Mouse (Mus musculus) limb, embryonic 13.5 days (tissue): ENCODE data around the gene Ipo5. TPM values are rescaled to one million over a fixed set of nuclear protein-coding genes. Genes with fewer than 3 reads are reported as not detected.

Experiments
- ATAC-seq: fragments of 200-750 bp; cut with Nextera tagmentation; 2 replicates; pipeline ENCODE4 v1.8.0; 2017; ENCODE audit warnings: low read depth, moderate number of reproducible peaks, moderate TSS enrichment; ENCODE audit not compliant: low FRiP score
- H3K27ac ChIP-seq: fragments of 300-500 bp; sonication (generic); 2 replicates; pipeline ENCODE4 v1.5.1; 2015; ENCODE audit warnings: inconsistent platforms, mild to moderate bottlenecking, moderate library complexity
- H3K27me3 ChIP-seq: fragments of 300-500 bp; sonication (generic); 2 replicates; pipeline ENCODE4 v1.6.1; 2015; ENCODE audit warnings: mild to moderate bottlenecking, inconsistent platforms
- H3K36me3 ChIP-seq: fragments of 300-500 bp; sonication (generic); 2 replicates; pipeline ENCODE4 v1.6.1; 2015; ENCODE audit warnings: inconsistent platforms, mild to moderate bottlenecking, moderate library complexity
- H3K4me1 ChIP-seq: fragments of 300-500 bp; sonication (generic); 2 replicates; pipeline ENCODE4 v1.6.1; 2015; ENCODE audit warnings: inconsistent platforms
- H3K4me2 ChIP-seq: fragments of 300-500 bp; sonication (generic); replicated peaks from 2 replicates; pipeline ENCODE4 v1.6.1; 2015; ENCODE audit warnings: inconsistent platforms, mild to moderate bottlenecking, moderate library complexity
- H3K4me3 ChIP-seq: fragments of 300-500 bp; sonication (generic); 2 replicates; pipeline ENCODE4 v1.5.1; 2015; ENCODE audit warnings: moderate library complexity, mild to moderate bottlenecking, inconsistent platforms
- H3K9ac ChIP-seq: fragments of 300-500 bp; sonication (generic); 2 replicates; pipeline ENCODE4 v1.6.1; 2015; ENCODE audit warnings: mild to moderate bottlenecking, inconsistent platforms
- H3K9me3 ChIP-seq: fragments of 300-500 bp; sonication (generic); 2 replicates; pipeline ENCODE4 v1.6.1; 2016; ENCODE audit warnings: inconsistent platforms
- WGBS: fragments of 180-500 bp; shearing (Covaris S2); methylation state at CpG from one replicate; pipeline ENCODE4 v1.1.7; 2015; 5-methylcytosine and 5-hydroxymethylcytosine counted together
- polyA plus RNA-seq: library from polyadenylated mRNA; unstranded; fragments of >200 nt; fragmentation: Nextera tagmentation; extraction: Ambion mirVana; gene quantifications from 2 replicates; pipeline ENCODE4 v1.2.1, GENCODE M21; 2015

The Ipo5 gene
- polyA plus RNA-seq, 1 experiment from 2014 or later, result 90.0 TPM

GRCm38 (mm10) chr14:120925731-120926585, 14.9 kb downstream of the Ipo5 start:
- H3K9me3 ChIP-seq, result no peaks in the 10 kb centered on the region
- no peak overlapping the region for H3K4me2 ChIP-seq
- whole genome bisulfite sequencing, result 92% methylated on average over 14 of the region's 14 CpGs
- H3K36me3 ChIP-seq, result peaks cover 93% of the 10 kb centered on the region
- no peak overlapping the region for H3K4me3 ChIP-seq
- no peak for ATAC-seq
- no peaks in the 10 kb centered on the region for H3K27me3 ChIP-seq
- H3K27ac ChIP-seq, result no peak overlapping the region
- no peaks in the 10 kb centered on the region for H3K4me1 ChIP-seq
- no peak overlapping the region for H3K9ac ChIP-seq

- Histone ChIP-seq H3K27ac (no peak overlapping the region), H3K27me3 (no peaks in the 10 kb centered on the region), H3K4me1 (no peaks in the 10 kb centered on the region), H3K4me2 (no peak overlapping the region), H3K9me3 (no peaks in the 10 kb centered on the region), H3K4me3 (no peak overlapping the region), H3K9ac (no peak overlapping the region), H3K36me3 (peaks cover 85% of the 10 kb centered on the region)
- WGBS, result 92% methylated on average over 4 of the region's 4 CpGs
- ATAC-seq, result no peak
Observed at GRCm38 (mm10) chr14:120931236-120931635, 20.2 kb downstream of the Ipo5 start.

- H3K27me3 ChIP-seq, result no peaks in the 10 kb centered on the region
- WGBS, result 93% methylated on average over 8 of the region's 8 CpGs
- H3K27ac ChIP-seq, result no peak overlapping the region
- ATAC-seq, result no peak
- H3K9ac ChIP-seq, result no peak overlapping the region
- H3K9me3 ChIP-seq, result no peaks in the 10 kb centered on the region
- peaks cover 85% of the 10 kb centered on the region for H3K36me3 ChIP-seq
- no peak overlapping the region for H3K4me2 ChIP-seq
- no peaks in the 10 kb centered on the region for H3K4me1 ChIP-seq
- H3K4me3 ChIP-seq, result no peak overlapping the region
Observed at GRCm38 (mm10) chr14:120933624-120934023, 22.6 kb downstream of the Ipo5 start.

- Histone ChIP-seq H3K4me3 (no peak overlapping the region), H3K27me3 (no peaks in the 10 kb centered on the region), H3K27ac (no peak overlapping the region), H3K9ac (no peak overlapping the region), H3K4me1 (no peaks in the 10 kb centered on the region), H3K4me2 (no peak overlapping the region), H3K9me3 (no peaks in the 10 kb centered on the region), H3K36me3 (peaks cover 94% of the 10 kb centered on the region)
- 92% methylated on average over 1 of the region's 1 CpGs for WGBS
- ATAC-seq, result no peak
Observed at GRCm38 (mm10) chr14:120937102-120937501, 26.1 kb downstream of the Ipo5 start.

GRCm38 (mm10) chr14:120942803-120943202, 31.8 kb downstream of the Ipo5 start:
- no peak for ATAC-seq
- no peak overlapping the region for H3K4me2 ChIP-seq
- H3K9ac ChIP-seq, result no peak overlapping the region
- H3K36me3 ChIP-seq, result peaks cover 94% of the 10 kb centered on the region
- no peaks in the 10 kb centered on the region; the same call in 1 of the 2 replicates for H3K4me1 ChIP-seq
- H3K4me3 ChIP-seq, result no peak overlapping the region
- WGBS, result 82% methylated on average over 9 of the region's 9 CpGs
- H3K27me3 ChIP-seq, result no peaks in the 10 kb centered on the region
- no peak overlapping the region for H3K27ac ChIP-seq
- H3K9me3 ChIP-seq, result no peaks in the 10 kb centered on the region

DNA sequence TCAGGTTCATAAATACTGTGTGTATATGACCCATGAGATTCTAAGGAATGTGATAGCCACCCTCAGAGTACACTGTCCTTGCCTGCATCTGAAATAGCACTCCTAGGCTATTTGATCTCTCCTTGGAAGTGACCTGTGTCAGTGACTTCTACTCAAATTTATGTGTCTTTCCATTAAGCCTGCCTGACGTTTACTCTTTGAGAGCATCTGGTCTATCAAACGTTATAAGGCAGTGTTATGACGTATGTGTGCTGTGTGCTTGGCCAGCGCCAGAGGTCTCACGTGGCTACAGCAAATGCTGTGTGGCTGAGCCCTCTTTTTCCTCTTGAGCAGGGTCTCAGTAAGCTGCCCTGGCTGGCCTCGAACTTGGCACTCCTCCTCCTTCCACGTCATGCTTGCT, 34.1 kb downstream of the Ipo5 start:
- ATAC-seq, result no peak
- 59% methylated on average over 7 of the region's 7 CpGs for WGBS
- Histone ChIP-seq H3K9me3 (peaks cover 4% of the 10 kb centered on the region), H3K27ac (no peak overlapping the region), H3K36me3 (peaks cover 93% of the 10 kb centered on the region), H3K4me2 (no peak overlapping the region), H3K4me3 (no peak overlapping the region), H3K4me1 (no peaks in the 10 kb centered on the region; the same call in 1 of the 2 replicates), H3K9ac (no peak overlapping the region), H3K27me3 (no peaks in the 10 kb centered on the region)

- Histone ChIP-seq H3K27ac (peak overlapping the region; percentile 7; the same call in 1 of the 2 replicates), H3K9me3 (peaks cover 4% of the 10 kb centered on the region), H3K36me3 (peaks cover 76% of the 10 kb centered on the region), H3K4me2 (no peak overlapping the region), H3K4me3 (no peak overlapping the region), H3K27me3 (no peaks in the 10 kb centered on the region), H3K9ac (no peak overlapping the region), H3K4me1 (no peaks in the 10 kb centered on the region; the same call in 1 of the 2 replicates)
- WGBS, result 68% methylated on average over 8 of the region's 8 CpGs
- no peak for ATAC-seq
Observed at GRCm38 (mm10) chr14:120947104-120947503, 36.1 kb downstream of the Ipo5 start.

- WGBS, result 89% methylated on average over 5 of the region's 5 CpGs
- H3K9ac ChIP-seq, result no peak overlapping the region
- peaks cover 4% of the 10 kb centered on the region for H3K9me3 ChIP-seq
- H3K4me3 ChIP-seq, result no peak overlapping the region
- H3K4me1 ChIP-seq, result no peaks in the 10 kb centered on the region; the same call in 1 of the 2 replicates
- no peak overlapping the region for H3K4me2 ChIP-seq
- no peak for ATAC-seq
- H3K27ac ChIP-seq, result no peak overlapping the region
- peaks cover 58% of the 10 kb centered on the region for H3K36me3 ChIP-seq
- no peaks in the 10 kb centered on the region for H3K27me3 ChIP-seq
Observed at GRCm38 (mm10) chr14:120949002-120949401, 38.0 kb downstream of the Ipo5 start.

- peaks cover 47% of the 10 kb centered on the region for H3K36me3 ChIP-seq
- H3K4me2 ChIP-seq, result no peak overlapping the region
- no peak overlapping the region for H3K9ac ChIP-seq
- H3K27me3 ChIP-seq, result no peaks in the 10 kb centered on the region
- no peak for ATAC-seq
- no peaks in the 10 kb centered on the region; the same call in 1 of the 2 replicates for H3K4me1 ChIP-seq
- no peak overlapping the region for H3K27ac ChIP-seq
- H3K4me3 ChIP-seq, result no peak overlapping the region
- H3K9me3 ChIP-seq, result peaks cover 4% of the 10 kb centered on the region
- WGBS, result 89% methylated on average over 2 of the region's 2 CpGs
Observed at GRCm38 (mm10) chr14:120950068-120950467, 39.0 kb downstream of the Ipo5 start.

GRCm38 (mm10) chr14:120952434-120952833, 41.4 kb downstream of the Ipo5 start:
- H3K27me3 ChIP-seq, result no peaks in the 10 kb centered on the region
- no peak overlapping the region for H3K9ac ChIP-seq
- peaks cover 26% of the 10 kb centered on the region for H3K36me3 ChIP-seq
- H3K9me3 ChIP-seq, result peaks cover 4% of the 10 kb centered on the region
- no peak overlapping the region for H3K4me2 ChIP-seq
- no peak overlapping the region for H3K27ac ChIP-seq
- WGBS, result 49% methylated on average over 2 of the region's 2 CpGs
- ATAC-seq, result no peak
- H3K4me1 ChIP-seq, result no peaks in the 10 kb centered on the region
- H3K4me3 ChIP-seq, result no peak overlapping the region

GRCm38 (mm10) chr14:120960551-120960950, 49.5 kb downstream of the Ipo5 start:
- 0 out of 2 replicates have a peak, but pooled peaks cover 5% of the 10 kb centered on the region for H3K4me1 ChIP-seq
- WGBS, result 43% methylated on average over 6 of the region's 8 CpGs
- no peak overlapping the region for H3K4me2 ChIP-seq
- H3K4me3 ChIP-seq, result no peak overlapping the region
- no peak overlapping the region for H3K9ac ChIP-seq
- ATAC-seq, result no peak
- no peaks in the 10 kb centered on the region for H3K36me3 ChIP-seq
- H3K9me3 ChIP-seq, result no peaks in the 10 kb centered on the region
- no peak overlapping the region; the same call in 1 of the 2 replicates for H3K27ac ChIP-seq
- no peaks in the 10 kb centered on the region for H3K27me3 ChIP-seq

- no peaks in the 10 kb centered on the region for H3K27me3 ChIP-seq
- H3K36me3 ChIP-seq, result no peaks in the 10 kb centered on the region
- no peak overlapping the region; the same call in 1 of the 2 replicates for H3K27ac ChIP-seq
- no peak overlapping the region for H3K4me2 ChIP-seq
- H3K9me3 ChIP-seq, result no peaks in the 10 kb centered on the region
- H3K4me3 ChIP-seq, result no peak overlapping the region
- WGBS, result 44% methylated on average over 5 of the region's 5 CpGs
- 0 out of 2 replicates have a peak, but pooled peaks cover 5% of the 10 kb centered on the region for H3K4me1 ChIP-seq
- no peak for ATAC-seq
- no peak overlapping the region for H3K9ac ChIP-seq
Observed at GRCm38 (mm10) chr14:120960991-120961390, 50.0 kb downstream of the Ipo5 start.
